Mouse (Mus musculus) lung, postnatal 0 days (tissue): Measurements from ENCODE around the gene Synrg. TPM values are rescaled to one million over a fixed set of nuclear protein-coding genes. Genes with fewer than 3 reads are reported as not detected.

Experiments
- ATAC-seq: fragments of 200-750 bp; cut with Nextera tagmentation; 2 replicates; pipeline ENCODE4 v1.8.0; 2017; ENCODE audit warnings: moderate library complexity
- DNase-seq: peaks from one replicate; pipeline ENCODE4 v3.0.0-alpha.2; 2016; ENCODE audit warnings: low spot score
- H3K27ac ChIP-seq: fragments of 300-500 bp; sonication (generic); 2 replicates; pipeline ENCODE4 v1.5.1; 2014; ENCODE audit warnings: antibody characterized with exemption, mild to moderate bottlenecking, low read length, mixed read lengths
- H3K27me3 ChIP-seq: fragments of 300-500 bp; sonication (generic); replicated peaks from 2 replicates; pipeline ENCODE4 v1.6.1; 2014; ENCODE audit warnings: low read length, mixed read lengths; ENCODE audit not compliant: insufficient read depth
- H3K36me3 ChIP-seq: fragments of 300-500 bp; sonication (generic); 2 replicates; pipeline ENCODE4 v1.6.1; 2014; ENCODE audit warnings: low read length, mixed read lengths; ENCODE audit not compliant: insufficient read depth
- H3K4me1 ChIP-seq: fragments of 300-500 bp; sonication (generic); 2 replicates; pipeline ENCODE4 v1.6.1; 2014; ENCODE audit warnings: antibody characterized with exemption, low read depth, low read length, mixed read lengths; ENCODE audit not compliant: insufficient read depth
- H3K4me2 ChIP-seq: fragments of 300-500 bp; sonication (generic); replicated peaks from 2 replicates; pipeline ENCODE4 v1.6.1; 2014; ENCODE audit warnings: low read depth, mild to moderate bottlenecking, low read length, moderate library complexity, mixed read lengths
- H3K4me3 ChIP-seq: fragments of 300-500 bp; sonication (generic); 2 replicates; pipeline ENCODE4 v1.5.1; 2014; ENCODE audit warnings: low read depth, low read length
- H3K9ac ChIP-seq: fragments of 300-500 bp; sonication (generic); replicated peaks from 2 replicates; pipeline ENCODE4 v1.6.1; 2014; ENCODE audit warnings: low read depth, mild to moderate bottlenecking
- H3K9me3 ChIP-seq: fragments of 300-500 bp; sonication (generic); 2 replicates; pipeline ENCODE4 v1.6.1; 2016; ENCODE audit warnings: low read length, mixed read lengths
- CTCF ChIP-seq: IDR thresholded peaks from 2 replicates; pipeline ENCODE4 v1.5.1; 2016; ENCODE audit warnings: antibody characterized with exemption, mild to moderate bottlenecking
- EP300 ChIP-seq: IDR thresholded peaks from 2 replicates; pipeline ENCODE4 v1.6.1; 2016; ENCODE audit warnings: antibody characterized with exemption, mild to moderate bottlenecking, control low read depth
- WGBS: fragments of 180-500 bp; shearing (Covaris S2); extraction: QIAGEN DNeasy Blood & Tissue Kit; methylation state at CpG from one replicate; pipeline ENCODE4 v1.1.7; 2014; 5-methylcytosine and 5-hydroxymethylcytosine counted together
- polyA plus RNA-seq: library from polyadenylated mRNA; unstranded; fragments of >200 nt; fragmentation: Nextera tagmentation; extraction: Ambion mirVana; gene quantifications from 2 replicates; pipeline ENCODE4 v1.2.1, GENCODE M21; 2015

The Synrg gene
- polyA plus RNA-seq, 1 experiment from 2014 or later, result 7.4 TPM

DNA sequence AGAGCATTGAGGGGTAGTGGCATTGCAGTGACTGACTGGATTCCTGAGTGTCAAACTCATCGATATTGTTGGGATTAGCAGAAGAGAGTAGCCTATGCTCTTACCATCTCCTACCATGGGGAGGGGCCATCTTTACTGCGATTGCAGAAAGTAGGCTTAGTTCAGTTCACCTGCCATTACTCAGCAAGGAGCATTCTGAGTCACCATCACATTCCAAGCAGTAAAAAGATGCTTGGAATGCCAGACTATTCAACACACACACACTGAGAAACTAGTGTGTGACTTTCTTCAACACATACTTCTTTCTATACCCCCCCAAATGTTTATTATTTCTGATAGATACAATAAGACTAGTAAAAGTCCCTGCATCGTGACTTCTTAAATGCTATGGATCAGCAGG is 116.1 kb downstream of the Synrg start:
- DNase-seq, result peak; percentile 62
- Histone ChIP-seq H3K4me2 (no peak overlapping the region), H3K27ac (peak overlapping the region; percentile 75), H3K9me3 (no peaks in the 10 kb centered on the region), H3K27me3 (no peaks in the 10 kb centered on the region), H3K4me3 (no peak overlapping the region), H3K4me1 (peaks cover 4% of the 10 kb centered on the region; the same call in 1 of the 2 replicates), H3K9ac (no peak overlapping the region), H3K36me3 (no peaks in the 10 kb centered on the region)
- peak; percentile 73 for ATAC-seq
- 73% methylated on average over 3 of the region's 3 CpGs for WGBS
- no peak for TF ChIP-seq EP300
- TF ChIP-seq CTCF, result no peak

DNA sequence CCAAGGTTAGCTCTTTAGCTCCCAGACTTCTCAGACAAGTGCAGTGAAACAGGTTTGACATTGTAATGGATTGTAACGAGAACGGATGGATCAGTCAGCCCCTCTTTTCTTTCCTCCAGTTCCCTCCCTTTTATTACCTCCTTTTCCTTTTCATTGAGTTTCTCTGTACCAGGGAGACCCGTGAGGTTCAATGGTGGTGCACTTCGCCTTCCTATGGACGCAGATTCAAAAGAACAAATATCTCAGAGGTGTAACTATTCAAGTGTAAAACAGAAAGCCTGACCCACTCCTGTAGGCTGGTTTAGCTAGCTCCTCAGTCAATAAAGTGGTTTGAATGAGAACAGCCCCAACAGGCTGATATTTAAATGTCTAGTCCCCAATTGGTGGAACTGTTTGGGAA is 117.7 kb downstream of the Synrg start:
- H3K27me3 ChIP-seq, result no peaks in the 10 kb centered on the region
- no peaks in the 10 kb centered on the region for H3K9me3 ChIP-seq
- H3K4me2 ChIP-seq, result no peak overlapping the region
- DNase-seq (no peak), ATAC-seq (no peak)
- no peak for TF ChIP-seq CTCF
- TF ChIP-seq EP300, result no peak
- H3K4me3 ChIP-seq, result no peak overlapping the region
- H3K4me1 ChIP-seq, result peaks cover 4% of the 10 kb centered on the region; the same call in 1 of the 2 replicates
- no peak overlapping the region for H3K27ac ChIP-seq
- H3K9ac ChIP-seq, result no peak overlapping the region
- H3K36me3 ChIP-seq, result no peaks in the 10 kb centered on the region
- 90% methylated on average over 5 of the region's 5 CpGs for WGBS

DNA sequence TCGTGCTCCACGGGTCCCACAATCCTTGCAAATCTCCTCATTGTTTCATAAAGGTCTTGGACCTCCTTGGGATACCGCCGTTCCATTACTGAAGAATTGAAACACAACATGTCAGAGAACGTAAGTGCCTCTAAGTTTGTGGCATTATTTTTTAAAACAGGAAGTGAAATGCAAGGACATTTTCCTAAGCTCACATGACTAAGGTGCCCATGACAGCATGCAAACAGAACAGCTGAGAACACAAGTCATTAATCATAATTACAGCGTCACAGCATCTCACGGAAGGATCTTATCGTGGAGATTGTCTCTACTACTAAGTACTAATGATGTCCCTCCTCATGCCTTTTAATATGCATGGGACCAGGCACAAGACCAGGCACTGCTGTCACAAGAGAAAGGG is 126.3 kb downstream of the Synrg start:
- Histone ChIP-seq H3K9ac (no peak overlapping the region), H3K4me2 (no peak overlapping the region), H3K4me3 (no peak overlapping the region), H3K27me3 (no peaks in the 10 kb centered on the region), H3K9me3 (no peaks in the 10 kb centered on the region), H3K36me3 (peaks cover 9% of the 10 kb centered on the region; the same call in 1 of the 2 replicates), H3K27ac (no peak overlapping the region), H3K4me1 (no peaks in the 10 kb centered on the region)
- TF ChIP-seq CTCF, result no peak
- TF ChIP-seq EP300, result no peak
- DNase-seq (no peak), ATAC-seq (no peak)
- 87% methylated on average over 8 of the region's 8 CpGs for WGBS

Other genes starting within 250 kb of the Synrg start
- gene Wfdc21, start 217.5 kb upstream of the Synrg start, polyA plus RNA-seq, result 13.8 and 16.6 TPM in 2 replicates
- 11.8 and 13.7 TPM in 2 replicates for gene Heatr6, start 210.7 kb upstream of the Synrg start, polyA plus RNA-seq
- 9.0 and 11.4 TPM in 2 replicates for gene Hnf1b, start 114.4 kb upstream of the Synrg start, polyA plus RNA-seq
- gene Ddx52, start 22.4 kb upstream of the Synrg start, polyA plus RNA-seq, result 23.0 and 23.3 TPM in 2 replicates
- gene Dusp14, start 104.8 kb downstream of the Synrg start, polyA plus RNA-seq, result 66.7 and 69.2 TPM in 2 replicates
- gene Tada2a, start 165.2 kb downstream of the Synrg start, polyA plus RNA-seq, result 14.9 and 15.0 TPM in 2 replicates
- 6.5 and 7.9 TPM in 2 replicates for gene Acaca, start 165.2 kb downstream of the Synrg start, polyA plus RNA-seq
- not detected in 2 replicates for gene Gm11437, start 203.0 kb downstream of the Synrg start, polyA plus RNA-seq